8 mouse cellular contexts compared by ENCODE assay signal in the genomic region with DNA sequence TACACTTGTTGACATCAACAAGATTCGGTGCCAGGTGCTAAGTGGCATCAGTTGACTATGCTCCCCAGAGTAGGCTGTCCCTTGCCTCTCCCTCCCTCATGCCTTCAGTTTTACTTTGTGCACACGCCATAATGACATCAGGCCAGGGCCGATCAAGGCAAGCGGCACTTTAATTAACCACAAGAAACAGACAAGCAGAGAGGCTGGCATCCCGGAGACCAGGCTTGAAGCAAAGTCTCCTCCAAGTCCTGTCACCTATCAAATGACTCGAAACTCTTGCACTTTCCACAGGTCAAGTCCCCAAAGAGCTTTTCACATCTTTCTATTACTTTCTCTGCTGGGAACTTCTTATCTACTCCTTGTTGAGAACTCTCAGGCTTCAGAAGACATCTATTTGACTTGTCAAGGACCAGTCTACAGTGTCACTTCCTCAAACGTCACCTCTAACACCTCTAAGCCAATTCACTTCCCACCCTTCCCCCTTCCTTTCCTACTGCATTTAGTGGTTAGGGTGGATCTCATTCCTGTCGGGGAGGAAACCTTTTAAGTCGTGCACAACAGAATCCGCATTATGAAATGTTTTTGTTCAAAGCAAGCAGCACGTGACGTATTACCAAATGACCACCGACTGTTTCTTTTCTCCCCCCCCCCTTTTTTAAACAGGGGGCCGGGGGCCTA. TPM values are rescaled to one million over a fixed set of nuclear protein-coding genes. Genes with fewer than 3 reads are reported as not detected.
DNase-seq lines count a peak whose midpoint lies in the region; ATAC-seq and TF ChIP-seq lines count a peak whose summit lies in the region.

No protein-coding gene starts in this region.

- H3K4me1 ChIP-seq in lung, embryonic 14.5 days (ENCODE audit: insufficient read depth), result peaks cover 4% of the 10 kb centered on the region; the same call in 1 of the 2 replicates
- H3K4me1 ChIP-seq in forebrain, embryonic 11.5 days (replicated peaks; ENCODE audit: control insufficient read depth, insufficient read depth, low read length), result peaks cover 2% of the 10 kb centered on the region; the same call in 1 of the 2 replicates
- H3K4me1 ChIP-seq in liver, embryonic 14.5 days (replicated peaks; ENCODE audit: control insufficient read depth in 2 of 2, insufficient read depth in 2 of 2, low read length in 1 of 2), result peaks cover 3 to 10% of the 10 kb centered on the region in 2 experiments; a peak in 3 of 4 replicates

- peak overlapping the region; percentile 73 for H3K4me2 ChIP-seq in lung, embryonic 14.5 days
- H3K4me2 ChIP-seq in forebrain, embryonic 11.5 days (ENCODE audit: low read depth, low read length, severe bottlenecking), result peak overlapping the region; percentile 71
- H3K4me2 ChIP-seq in liver, embryonic 14.5 days (ENCODE audit: low read depth), result peak overlapping the region; percentile 91

- peak overlapping the region; percentile 90 for H3K4me3 ChIP-seq in lung, embryonic 14.5 days (ENCODE audit: low read depth, low read length)
- peak overlapping the region; percentile 85 for H3K4me3 ChIP-seq in forebrain, embryonic 11.5 days (ENCODE audit: low read depth, low read length)
- H3K4me3 ChIP-seq in liver, embryonic 14.5 days (ENCODE audit: insufficient read depth in 1 of 2, low read depth in 2 of 2, low read length in 2 of 2), result peak overlapping the region; percentile 80 to 84

- DNase-seq in lung, embryonic 14.5 days, result no peak
- DNase-seq in lung, postnatal 14 days, result no peak
- DNase-seq in forebrain, embryonic 11.5 days (ENCODE audit: low spot score), result no peak
- DNase-seq in liver, embryonic 14.5 days (ENCODE audit: low read depth in 3 of 3, low spot score in 3 of 3), result no peak
- DNase-seq in frontal cortex, postnatal 36 days (ENCODE audit: low spot score in 2 of 2), result no peak
- DNase-seq in frontal cortex, postnatal 14 days (ENCODE audit: low spot score in 2 of 2), result no peak
- DNase-seq in testis, postnatal 10 days (ENCODE audit: low spot score), result no peak

- TF ChIP-seq EP300 in liver, embryonic 14.5 days (IDR thresholded peaks at IDR 0.05; ENCODE audit: low read depth), result no peak

- H3K27me3 ChIP-seq in lung, embryonic 14.5 days (ENCODE audit: insufficient read depth, low read length), result no peaks in the 10 kb centered on the region
- H3K27me3 ChIP-seq in forebrain, embryonic 11.5 days (ENCODE audit: control insufficient read depth, insufficient read depth, low read length), result no peaks in the 10 kb centered on the region
- no peaks in the 10 kb centered on the region for H3K27me3 ChIP-seq in liver, embryonic 14.5 days (ENCODE audit: control insufficient read depth, insufficient read depth, low read length)

- no peaks in the 10 kb centered on the region; the same call in 1 of the 2 replicates for H3K9me3 ChIP-seq in lung, embryonic 14.5 days (ENCODE audit: low read depth, low read length)
- H3K9me3 ChIP-seq in forebrain, embryonic 11.5 days (ENCODE audit: control insufficient read depth, low read length), result no peaks in the 10 kb centered on the region
- no peaks in the 10 kb centered on the region for H3K9me3 ChIP-seq in liver, embryonic 14.5 days (ENCODE audit: control insufficient read depth, low read length)

- peak overlapping the region; percentile 84 for H3K9ac ChIP-seq in lung, embryonic 14.5 days
- H3K9ac ChIP-seq in forebrain, embryonic 11.5 days (ENCODE audit: low read length), result no peak overlapping the region; the same call in 1 of the 2 replicates
- H3K9ac ChIP-seq in liver, embryonic 14.5 days (replicated peaks), result peak overlapping the region; percentile 75

- TF ChIP-seq CTCF in lung, embryonic 14.5 days (IDR thresholded peaks at IDR 0.05; ENCODE audit: low read depth), result no peak
- TF ChIP-seq CTCF in liver, embryonic 14.5 days (IDR thresholded peaks at IDR 0.05; ENCODE audit: low read depth), result no peak

- H3K36me3 ChIP-seq in lung, embryonic 14.5 days (ENCODE audit: insufficient read depth), result peaks cover 41% of the 10 kb centered on the region
- no peaks in the 10 kb centered on the region; the same call in 1 of the 2 replicates for H3K36me3 ChIP-seq in forebrain, embryonic 11.5 days (ENCODE audit: control insufficient read depth, insufficient read depth, low read length)
- peaks cover 10% of the 10 kb centered on the region for H3K36me3 ChIP-seq in liver, embryonic 14.5 days (replicated peaks; ENCODE audit: control insufficient read depth, insufficient read depth, low read depth)

- ATAC-seq in lung, embryonic 14.5 days (ENCODE audit: insufficient read depth), result no peak
- ATAC-seq in forebrain, embryonic 11.5 days (replicated peaks; ENCODE audit: low FRiP score), result no peak
- ATAC-seq in liver, embryonic 14.5 days (ENCODE audit: insufficient read depth), result no peak
- peak; percentile 28; the same call in 1 of the 2 replicates for ATAC-seq in neutrophil, adult 5-6 weeks (ENCODE audit: extremely low read depth, insufficient number of reproducible peaks, low FRiP score, poor library complexity, severe bottlenecking)

- no peak overlapping the region for H3K27ac ChIP-seq in lung, embryonic 14.5 days (ENCODE audit: low read depth)
- no peak overlapping the region for H3K27ac ChIP-seq in forebrain, embryonic 11.5 days (ENCODE audit: low read depth, low read length)
- H3K27ac ChIP-seq in liver, embryonic 14.5 days, result no peak overlapping the region

- 48% methylated on average over 14 of the region's 14 CpGs for WGBS in lung, embryonic 14.5 days
- 64% methylated on average over 14 of the region's 14 CpGs for WGBS in forebrain, embryonic 11.5 days
- WGBS in liver, embryonic 14.5 days (ENCODE audit: insufficient replicate concordance), result 38% methylated on average over 14 of the region's 14 CpGs

RNA-seq across cellular contexts. Expression of gene Zfand2a, which starts 1.0 kb away (rescaled TPM):
- polyA plus RNA-seq in lung, embryonic 14.5 days (2014; fragmentation: Nextera tagmentation; extraction: Ambion mirVana), result 5.3 and 6.0 TPM in 2 replicates
- 6.4 and 7.9 TPM in 2 replicates for polyA plus RNA-seq in forebrain, embryonic 11.5 days (2014; fragmentation: Nextera tagmentation; extraction: Ambion mirVana)
- 3.1 and 3.2 TPM in 2 replicates for polyA plus RNA-seq in liver, embryonic 14.5 days (2012; rRNA removed)
- 1.4 TPM in 2 replicates for polyA plus RNA-seq in liver, embryonic 14.5 days (2014; fragmentation: Nextera tagmentation; extraction: Ambion mirVana)
- 11.4 and 11.9 TPM in 2 replicates for total RNA-seq in neutrophil, adult 5-6 weeks (2017)

RNA-seq across cellular contexts. Expression of gene 3110082I17Rik, which starts 23.0 kb away (rescaled TPM):
- polyA plus RNA-seq in lung, embryonic 14.5 days (2014; fragmentation: Nextera tagmentation; extraction: Ambion mirVana), result 39.4 and 44.4 TPM in 2 replicates
- 38.5 and 47.5 TPM in 2 replicates for polyA plus RNA-seq in forebrain, embryonic 11.5 days (2014; fragmentation: Nextera tagmentation; extraction: Ambion mirVana)
- polyA plus RNA-seq in liver, embryonic 14.5 days (2012; rRNA removed), result 11.1 and 11.2 TPM in 2 replicates
- polyA plus RNA-seq in liver, embryonic 14.5 days (2014; fragmentation: Nextera tagmentation; extraction: Ambion mirVana), result 11.6 and 14.1 TPM in 2 replicates
- total RNA-seq in neutrophil, adult 5-6 weeks (2017), result 15.0 and 16.7 TPM in 2 replicates

RNA-seq across cellular contexts. Expression of gene Uncx, which starts 60.0 kb away (rescaled TPM):
- polyA plus RNA-seq in lung, embryonic 14.5 days (2014; fragmentation: Nextera tagmentation; extraction: Ambion mirVana), result not detected in 2 replicates
- 27.3 and 28.2 TPM in 2 replicates for polyA plus RNA-seq in forebrain, embryonic 11.5 days (2014; fragmentation: Nextera tagmentation; extraction: Ambion mirVana)
- 0.05 TPM in 1 of 2 replicates, not detected in the other for polyA plus RNA-seq in liver, embryonic 14.5 days (2012; rRNA removed)
- polyA plus RNA-seq in liver, embryonic 14.5 days (2014; fragmentation: Nextera tagmentation; extraction: Ambion mirVana), result not detected in 2 replicates
- total RNA-seq in neutrophil, adult 5-6 weeks (2017), result not detected in 2 replicates

Comparison
In these comparisons a context has a peak if more than half of its experiments do, and no peak if none do; other contexts are left out.
1. RNA of gene Uncx, which starts 60.0 kb away (polyA plus RNA-seq): 27.3 to 28.2 TPM in forebrain, embryonic 11.5 days; not detected in lung, embryonic 14.5 days and 0.05 TPM in liver, embryonic 14.5 days; every median in the first group is over 10 times any median in the second.
2. Peak in every context shown above with its lines, with median percentiles within 50 percentile points of each other: H3K4me2 ChIP-seq and H3K4me3 ChIP-seq.